Mouse (Mus musculus) liver, embryonic 14.5 days (tissue): Measurements from ENCODE around the gene Naif1. TPM values are rescaled to one million over a fixed set of nuclear protein-coding genes. Genes with fewer than 3 reads are reported as not detected.

Experiments
- ATAC-seq: fragments of 200-750 bp; cut with Nextera tagmentation; 2 replicates; pipeline ENCODE4 v1.8.0; 2017; ENCODE audit warnings: moderate number of reproducible peaks, mild to moderate bottlenecking, moderate library complexity; ENCODE audit not compliant: insufficient read depth
- DNase-seq, 3 experiments: peaks; one replicate each; pipeline ENCODE4 v3.0.0-alpha.2; 2012 to 2013; ENCODE audit warnings: low read depth in 3 of 3, low spot score in 3 of 3
- H3K27ac ChIP-seq: fragments of 300-500 bp; sonication (generic); 2 replicates; pipeline ENCODE4 v1.5.1; 2014; ENCODE audit warnings: moderate library complexity, mild to moderate bottlenecking, control low read depth, inconsistent platforms
- H3K27me3 ChIP-seq: fragments of 300-500 bp; sonication (generic); 2 replicates; pipeline ENCODE4 v1.6.1; 2014; ENCODE audit warnings: mild to moderate bottlenecking, low read length, moderate library complexity; ENCODE audit not compliant: control insufficient read depth, insufficient read depth
- H3K36me3 ChIP-seq: fragments of 300-500 bp; sonication (generic); replicated peaks from 2 replicates; pipeline ENCODE4 v1.6.1; 2014; ENCODE audit warnings: low read depth; ENCODE audit not compliant: control insufficient read depth, insufficient read depth
- H3K4me1 ChIP-seq, 2 experiments: fragments of 200-500 bp in 1 of 2; fragments of 300-500 bp in 1 of 2; sonication (generic) in 1 of 2; replicated peaks; 2 replicates each; pipeline ENCODE4 v1.6.1; 2012 to 2014; ENCODE audit warnings: antibody characterized with exemption in 1 of 2, inconsistent platforms in 1 of 2, low read length in 1 of 2; ENCODE audit not compliant: control insufficient read depth in 2 of 2, insufficient read depth in 2 of 2
- H3K4me2 ChIP-seq: fragments of 300-500 bp; sonication (generic); 2 replicates; pipeline ENCODE4 v1.6.1; 2014; ENCODE audit warnings: low read depth, mild to moderate bottlenecking, control low read depth, moderate library complexity
- H3K4me3 ChIP-seq, 2 experiments: fragments of 200-500 bp in 1 of 2; fragments of 300-500 bp in 1 of 2; sonication (generic) in 1 of 2; 2 replicates each; pipeline ENCODE4 v1.5.1; 2012 to 2014; ENCODE audit warnings: low read depth in 2 of 2, low read length in 2 of 2, mild to moderate bottlenecking in 2 of 2, control low read depth in 1 of 2, inconsistent platforms in 1 of 2, moderate library complexity in 1 of 2; ENCODE audit not compliant: insufficient read depth in 1 of 2
- H3K9ac ChIP-seq: fragments of 300-500 bp; sonication (generic); replicated peaks from 2 replicates; pipeline ENCODE4 v1.6.1; 2014; ENCODE audit warnings: mild to moderate bottlenecking, control low read depth, moderate library complexity
- H3K9me3 ChIP-seq: fragments of 300-500 bp; sonication (generic); 2 replicates; pipeline ENCODE4 v1.6.1; 2016; ENCODE audit warnings: low read length, mixed read lengths; ENCODE audit not compliant: control insufficient read depth
- CTCF ChIP-seq: IDR thresholded peaks from 2 replicates; pipeline ENCODE4 v1.5.1; 2016; ENCODE audit warnings: antibody characterized with exemption, low read depth, control low read depth
- EP300 ChIP-seq: IDR thresholded peaks from 2 replicates; pipeline ENCODE4 v1.6.1; 2016; ENCODE audit warnings: antibody characterized with exemption, low read depth
- WGBS: fragments of 180-500 bp; shearing (Covaris S2); extraction: QIAGEN DNeasy Blood & Tissue Kit; methylation state at CpG from one replicate; pipeline ENCODE4 v1.1.7; 2014; ENCODE audit not compliant: insufficient replicate concordance; 5-methylcytosine and 5-hydroxymethylcytosine counted together
- polyA plus RNA-seq, 2 experiments: library from polyadenylated mRNA; depleted of rRNA in 1 of 2; stranded (reverse) in 1 of 2; unstranded in 1 of 2; fragments of >200 nt; fragmentation: Nextera tagmentation in 1 of 2; extraction: Ambion mirVana in 1 of 2; gene quantifications; 2 replicates each; pipeline versions ENCODE4 v1.2.1 to v1.2.3; 2012 to 2014

The Naif1 gene
- polyA plus RNA-seq, 2 experiments: 1.4 to 1.6 TPM

DNA sequence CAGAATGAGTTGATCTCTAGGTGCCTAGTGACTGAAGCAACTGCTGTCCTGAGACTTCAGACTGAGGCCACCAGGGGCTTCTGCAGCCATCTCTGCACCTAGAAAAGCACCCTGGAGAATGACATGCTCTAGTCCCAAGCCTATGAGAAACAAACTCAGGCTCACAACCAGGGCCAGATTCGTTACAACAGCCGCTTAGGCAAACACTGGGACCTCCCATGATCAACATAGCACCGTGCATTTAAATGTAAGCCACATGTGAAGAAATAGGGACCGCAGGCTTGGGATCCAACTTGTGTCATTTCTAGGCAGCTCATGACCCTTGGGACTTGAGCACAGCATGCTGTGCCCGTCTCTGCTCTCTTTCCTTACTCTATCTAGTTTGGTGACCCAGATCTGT, 22.5 kb upstream of the Naif1 start:
- Histone ChIP-seq H3K9me3 (no peaks in the 10 kb centered on the region), H3K9ac (no peak overlapping the region), H3K4me2 (no peak overlapping the region), H3K4me1 (peaks cover 25 to 54% of the 10 kb centered on the region in 2 experiments), H3K36me3 (no peaks in the 10 kb centered on the region), H3K27ac (no peak overlapping the region), H3K4me3 (no peak overlapping the region), H3K27me3 (no peaks in the 10 kb centered on the region)
- 76% methylated on average over 5 of the region's 5 CpGs for WGBS
- TF ChIP-seq EP300 (no peak), CTCF (no peak)
- DNase-seq (no peak), ATAC-seq (no peak)

DNA sequence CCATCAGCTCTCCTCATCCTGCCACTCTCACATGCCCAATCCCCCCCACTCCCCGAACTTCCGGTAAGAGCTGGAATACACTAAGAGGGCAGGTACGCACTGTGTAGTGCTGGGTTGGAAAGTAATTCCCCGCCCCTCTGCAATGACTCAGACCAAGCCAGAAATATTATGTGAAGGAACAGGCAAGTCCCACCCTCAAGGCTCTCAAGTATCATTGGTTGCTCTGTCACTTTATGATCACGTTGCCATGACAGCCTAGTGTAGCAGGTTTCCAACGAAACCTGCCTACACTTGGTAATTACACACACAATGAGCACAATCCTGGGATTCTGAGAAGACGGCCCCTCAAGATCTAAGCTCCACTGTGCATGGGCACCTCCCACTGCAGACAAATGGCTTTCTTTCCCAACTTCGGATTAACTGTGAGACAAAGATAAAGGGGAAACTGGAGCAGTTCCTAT, 22.0 kb upstream of the Naif1 start:
- H3K9me3 ChIP-seq: no peaks in the 10 kb centered on the region
- peak in 1 of 3 experiments; percentile 44 for DNase-seq
- no peaks in the 10 kb centered on the region for H3K36me3 ChIP-seq
- H3K4me1 ChIP-seq: peaks cover 22 to 48% of the 10 kb centered on the region in 2 experiments
- H3K4me2 ChIP-seq: no peak overlapping the region
- 50% methylated on average over 8 of the region's 8 CpGs for WGBS
- no peak for TF ChIP-seq EP300
- TF ChIP-seq CTCF: no peak
- no peaks in the 10 kb centered on the region for H3K27me3 ChIP-seq
- no peak; the same call in 1 of the 2 replicates for ATAC-seq
- H3K9ac ChIP-seq: no peak overlapping the region
- H3K27ac ChIP-seq: no peak overlapping the region
- H3K4me3 ChIP-seq: no peak overlapping the region

DNA sequence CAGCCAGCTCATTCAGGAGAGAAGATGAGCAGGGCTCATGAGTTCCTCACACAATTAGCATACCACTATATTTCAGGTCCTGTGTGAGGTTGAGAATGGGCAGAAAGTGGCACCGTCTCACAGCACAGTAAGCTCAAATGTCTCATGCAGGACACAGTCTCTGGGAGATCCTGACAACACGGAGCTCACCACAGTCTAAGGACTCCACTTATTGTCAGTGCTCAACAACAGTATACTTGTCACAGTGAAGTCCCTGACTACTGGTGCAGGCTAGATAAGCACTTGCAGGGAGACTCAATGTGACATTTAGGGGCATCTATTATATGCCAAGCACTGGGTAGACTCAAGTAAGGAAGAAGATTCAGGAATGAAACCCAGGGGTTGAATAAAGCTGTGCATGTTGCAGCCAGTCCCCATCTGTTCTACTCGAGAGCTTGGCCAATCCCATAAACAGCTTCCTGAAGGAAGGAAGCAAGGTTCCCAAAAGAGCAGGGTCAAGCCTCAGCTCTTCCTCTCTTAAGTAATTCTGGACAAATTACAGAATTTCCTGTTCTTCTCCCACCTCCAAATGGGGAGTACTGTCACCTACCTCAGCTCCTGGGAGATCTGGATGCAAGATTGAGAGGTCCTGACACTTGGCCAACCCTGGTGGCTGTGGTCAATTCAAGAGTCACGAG, 20.9 kb upstream of the Naif1 start:
- Histone ChIP-seq H3K4me2 (no peak overlapping the region), H3K27me3 (no peaks in the 10 kb centered on the region), H3K36me3 (no peaks in the 10 kb centered on the region), H3K4me3 (no peak overlapping the region), H3K9me3 (no peaks in the 10 kb centered on the region), H3K9ac (no peak overlapping the region), H3K27ac (no peak overlapping the region), H3K4me1 (peaks cover 15 to 39% of the 10 kb centered on the region in 2 experiments; a peak in 3 of 4 replicates)
- 33% methylated on average over 4 of the region's 4 CpGs for WGBS
- 0 out of 2 replicates have a peak, but pooled peaks have one; percentile 16 for ATAC-seq
- TF ChIP-seq EP300 (no peak), CTCF (no peak)
- DNase-seq: no peak

DNA sequence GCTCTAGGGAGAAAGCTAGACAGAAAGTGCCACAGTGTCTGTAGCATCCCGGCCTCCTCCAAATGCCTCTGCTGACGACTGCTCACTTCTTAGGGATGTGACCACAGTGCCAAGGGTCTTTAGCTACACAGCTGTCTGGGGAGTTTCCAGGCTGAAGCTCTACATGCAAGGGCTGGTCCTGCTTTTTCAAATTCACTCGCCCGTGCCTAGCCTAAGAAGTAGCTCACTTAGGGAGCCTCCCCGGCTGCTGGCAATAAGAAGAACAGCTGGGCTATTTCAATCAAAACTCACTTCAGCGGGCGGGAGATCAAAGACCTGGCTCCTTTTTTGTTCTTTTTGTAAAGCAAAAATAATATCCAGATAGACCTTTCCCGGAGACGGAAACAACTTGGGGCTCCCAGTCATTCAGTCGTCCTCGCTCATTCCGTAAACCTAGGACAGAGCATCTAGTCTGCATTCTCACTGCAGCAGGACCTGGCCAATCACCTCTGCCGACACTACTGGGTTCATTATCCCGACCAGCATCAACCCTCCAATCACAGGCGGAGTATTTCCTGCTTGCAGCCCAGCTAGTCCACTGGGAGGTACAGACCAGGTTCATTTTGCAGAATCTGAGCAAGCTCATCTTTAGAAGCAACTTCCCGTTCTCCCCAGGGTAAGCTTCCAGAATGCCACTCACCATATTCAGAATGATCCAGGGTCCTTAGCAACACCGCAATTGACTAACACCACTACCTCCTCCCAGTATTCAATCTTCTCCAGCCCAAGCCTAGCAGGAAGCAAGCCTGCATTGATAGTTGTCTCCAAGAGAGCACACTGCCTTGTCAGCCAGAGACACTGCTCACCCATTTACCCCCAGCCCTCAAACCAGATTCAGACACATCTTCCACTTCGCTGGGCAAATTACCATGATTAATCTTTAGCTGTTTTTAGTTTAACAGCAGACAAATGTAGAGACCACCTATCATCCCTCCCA, 19.3 kb upstream of the Naif1 start:
- ATAC-seq: no peak
- Histone ChIP-seq H3K4me2 (peak overlapping the region; percentile 6), H3K4me3 (no peak overlapping the region), H3K9ac (no peak overlapping the region), H3K27ac (no peak overlapping the region), H3K36me3 (no peaks in the 10 kb centered on the region), H3K4me1 (peaks cover 10 to 28% of the 10 kb centered on the region in 2 experiments; a peak in 3 of 4 replicates), H3K9me3 (no peaks in the 10 kb centered on the region), H3K27me3 (no peaks in the 10 kb centered on the region)
- no peak for TF ChIP-seq CTCF
- TF ChIP-seq EP300: no peak
- 60% methylated on average over 18 of the region's 18 CpGs for WGBS
- no peak for DNase-seq
